Mouse (Mus musculus) T-helper 1 cell (primary cell): Measurements from ENCODE around the gene Bhlhe41.

ENCODE experiments used
- in situ Hi-C: fragments of 300-600 bp; cut with MboI, MseI; formaldehyde crosslinking; loops from one replicate; pipeline ENCODE4 v1.15.1; 2025; ENCODE audit warnings: high pct_unique_total_duplicates

Gene Bhlhe41

DNA sequence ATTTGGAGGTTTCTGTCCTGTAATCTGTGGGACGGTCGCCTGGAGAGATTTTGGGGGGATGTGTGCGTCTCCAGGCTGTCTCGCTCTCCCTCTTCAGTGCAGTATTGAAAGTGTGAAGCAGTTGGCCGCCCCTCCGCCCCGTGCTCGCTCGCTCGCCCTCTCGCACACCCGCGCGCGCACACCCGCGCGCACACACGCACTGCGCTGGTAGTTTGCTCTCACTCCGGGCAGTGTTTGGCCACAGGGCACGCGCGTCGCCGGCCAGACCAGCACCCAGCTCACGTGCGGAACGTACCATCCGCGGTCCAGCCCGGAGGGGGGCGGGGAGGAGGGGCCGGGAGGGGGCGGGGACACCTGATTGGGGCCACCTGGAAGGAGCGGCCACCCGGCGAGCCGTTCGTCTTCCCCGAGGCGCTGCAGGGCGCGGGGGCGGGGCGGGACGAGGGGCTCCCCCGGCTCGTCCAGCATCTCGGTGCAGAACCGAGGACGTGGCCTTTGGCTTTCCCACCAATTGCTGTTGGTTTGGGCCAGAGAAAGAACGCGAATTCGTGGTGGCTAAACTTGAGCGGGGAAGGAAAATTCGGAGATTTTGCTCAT lies at the start of gene Bhlhe41:
TSS of gene Bhlhe41 (minus strand) at position 270 of the 597 bp plus-strand sequence.
- in situ Hi-C loops, result no loop called here

DNA sequence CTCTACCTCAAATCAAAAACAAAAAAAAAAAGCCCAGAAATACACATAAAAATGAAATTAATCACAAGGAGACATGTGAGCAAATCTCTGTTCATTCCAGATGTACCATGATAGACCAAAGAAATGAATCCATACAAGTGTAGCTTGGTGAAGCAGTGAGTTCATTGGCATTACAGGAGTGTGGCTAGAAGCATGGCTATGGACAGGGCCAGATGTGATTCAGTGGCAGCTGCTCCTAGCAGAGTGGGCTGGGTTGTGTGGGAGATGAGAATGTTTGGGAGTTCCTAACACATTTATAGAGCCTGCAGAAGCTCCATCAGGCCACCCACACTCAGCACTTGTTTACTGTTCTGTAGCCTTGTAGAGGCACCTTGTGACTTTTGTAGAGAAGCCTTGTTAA lies 46.9 kb upstream of the Bhlhe41 start:
- in situ Hi-C loops, result no loop called here

DNA sequence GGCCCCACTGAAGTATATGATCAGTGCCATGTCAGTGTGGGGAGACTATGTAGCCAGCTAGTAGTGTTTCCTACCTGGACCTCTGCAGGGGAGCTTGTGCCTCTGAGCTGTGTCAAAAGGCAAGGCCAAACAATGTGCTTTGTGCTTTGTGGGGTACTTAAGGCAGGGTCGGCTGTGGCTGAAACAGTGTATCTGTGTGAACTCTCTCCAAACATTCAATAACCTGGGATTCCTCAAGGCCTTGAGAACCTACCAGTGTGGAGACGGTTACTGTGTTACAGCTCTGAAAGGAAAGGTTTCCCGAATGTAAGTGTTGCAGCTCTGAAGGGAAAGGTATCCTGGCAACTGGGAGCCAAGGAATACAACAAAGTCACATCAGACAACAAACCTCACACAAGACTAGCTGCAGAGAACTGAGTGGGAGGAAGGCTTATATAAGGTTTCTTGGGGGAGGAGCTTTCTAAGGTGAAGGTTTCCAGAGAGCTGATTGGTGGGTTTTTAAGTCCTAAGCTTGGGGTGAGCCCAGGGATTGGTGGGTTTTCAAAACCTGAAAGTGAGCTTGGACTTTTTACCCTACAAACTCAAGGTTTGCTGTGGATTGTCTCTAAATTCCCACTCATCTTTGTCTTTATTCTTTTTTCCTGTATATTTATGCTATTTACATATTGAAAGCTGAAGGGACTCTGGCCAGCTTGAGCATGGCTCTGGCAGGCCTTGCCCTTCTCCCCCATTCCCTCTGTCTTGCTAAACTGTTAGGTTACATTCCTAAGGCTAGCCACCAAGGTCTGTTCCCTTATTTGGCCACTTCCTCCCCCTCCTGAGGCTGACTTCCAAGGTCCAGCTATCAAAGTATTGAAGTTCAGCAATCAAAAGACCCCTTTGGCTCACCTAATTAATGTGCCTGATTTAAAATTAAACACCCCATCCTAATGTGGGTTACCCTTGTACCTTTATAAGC lies 45.4 kb upstream of the Bhlhe41 start:
- in situ Hi-C loops, result no loop called here

DNA sequence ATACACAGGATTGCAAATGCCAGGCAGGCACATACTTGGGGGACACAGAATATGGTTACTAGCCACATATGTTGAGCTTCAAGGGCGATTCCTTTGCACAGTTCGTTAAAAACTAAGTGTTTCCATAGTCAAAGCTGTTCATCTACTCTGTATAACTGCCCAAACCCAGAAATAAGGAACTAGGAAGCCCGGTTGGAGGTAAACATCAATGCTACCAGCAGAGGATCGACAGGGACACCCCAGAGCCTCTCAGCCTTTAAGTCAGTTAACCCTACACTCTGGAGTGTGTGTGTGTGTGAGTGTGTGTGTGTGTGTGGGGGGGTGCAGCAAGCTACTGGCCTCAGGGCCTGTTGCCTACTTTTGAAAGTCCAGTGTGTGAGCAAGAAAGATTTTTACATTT lies 44.6 kb upstream of the Bhlhe41 start:
- in situ Hi-C loops, result no loop called here

DNA sequence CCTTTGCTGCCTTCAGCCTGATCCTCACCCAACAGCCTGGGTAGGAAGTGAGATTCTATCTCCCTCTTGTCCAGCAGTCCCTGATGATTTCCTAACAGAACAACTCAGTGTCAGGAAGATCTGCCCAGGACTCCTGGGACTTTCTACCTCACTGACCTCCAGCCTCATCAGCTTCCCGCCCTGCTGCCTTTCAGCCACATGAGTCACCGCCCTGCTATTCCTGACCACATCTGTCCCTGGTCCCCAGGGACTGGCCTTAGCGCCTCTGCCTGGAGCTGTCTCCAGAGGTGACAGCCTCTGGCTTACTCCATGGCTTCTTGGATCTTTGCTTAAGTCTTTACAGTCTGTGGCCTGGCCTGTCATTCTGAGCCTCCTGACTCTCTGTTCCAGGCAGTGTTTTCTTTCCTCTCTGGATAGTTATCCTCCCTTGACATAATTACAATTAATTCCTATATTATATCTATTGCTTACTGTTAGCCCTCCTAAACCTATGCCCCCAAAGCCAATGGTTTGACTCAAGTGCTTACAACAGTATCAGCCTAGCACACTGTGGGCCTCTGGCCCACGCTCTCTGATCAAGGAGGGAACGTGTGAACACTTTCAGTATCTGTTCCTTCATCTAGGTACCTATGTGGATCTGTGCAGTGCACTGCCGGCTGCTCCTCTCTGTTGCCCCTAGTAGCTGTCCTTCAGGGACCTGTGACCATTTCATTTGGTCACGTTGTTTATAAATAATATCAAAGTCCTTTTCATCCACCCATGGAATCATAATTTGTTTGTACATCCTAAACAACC lies 40.9 kb upstream of the Bhlhe41 start:
- in situ Hi-C loops, result no loop called here

DNA sequence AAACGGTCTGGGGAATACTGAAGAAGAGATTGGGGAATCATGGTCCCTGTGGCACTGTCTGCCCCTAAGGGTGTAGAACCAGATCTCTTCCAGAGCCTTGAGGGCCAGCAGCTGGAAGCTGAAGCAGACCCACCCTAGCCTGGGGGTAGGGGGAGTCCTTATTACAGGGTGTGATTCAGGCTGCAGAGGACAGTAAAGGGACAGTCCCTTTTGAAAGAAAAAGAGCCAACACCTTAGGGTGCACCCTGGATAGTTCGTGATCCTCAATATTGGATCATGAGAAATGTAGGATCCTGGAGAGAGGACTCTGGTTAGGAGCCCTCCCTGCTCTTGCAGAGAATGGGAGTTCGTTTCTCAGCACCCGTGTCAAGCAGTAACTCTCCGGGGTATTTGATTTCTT lies 39.3 kb upstream of the Bhlhe41 start:
- in situ Hi-C loops, result no loop called here

DNA sequence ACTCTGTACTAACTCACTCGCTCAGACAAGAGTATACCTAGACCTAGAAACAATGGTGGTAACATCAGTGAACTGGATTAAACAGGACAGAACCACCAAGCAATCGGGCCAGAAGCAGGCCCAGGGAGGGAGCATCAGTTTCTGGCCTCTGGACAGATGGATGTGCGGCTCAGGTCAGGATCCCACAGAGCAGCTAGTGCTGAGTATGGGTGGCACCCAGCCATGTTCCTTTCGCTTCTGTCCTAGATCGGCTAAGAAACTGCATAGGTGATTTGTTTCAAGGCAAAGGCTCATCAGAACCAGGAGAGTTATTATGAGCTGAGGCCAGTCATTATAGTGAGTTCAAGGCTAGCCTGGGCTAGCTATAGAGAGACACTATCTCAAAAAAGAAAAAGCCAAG lies 38.8 kb upstream of the Bhlhe41 start:
- in situ Hi-C loops, result no loop called here

DNA sequence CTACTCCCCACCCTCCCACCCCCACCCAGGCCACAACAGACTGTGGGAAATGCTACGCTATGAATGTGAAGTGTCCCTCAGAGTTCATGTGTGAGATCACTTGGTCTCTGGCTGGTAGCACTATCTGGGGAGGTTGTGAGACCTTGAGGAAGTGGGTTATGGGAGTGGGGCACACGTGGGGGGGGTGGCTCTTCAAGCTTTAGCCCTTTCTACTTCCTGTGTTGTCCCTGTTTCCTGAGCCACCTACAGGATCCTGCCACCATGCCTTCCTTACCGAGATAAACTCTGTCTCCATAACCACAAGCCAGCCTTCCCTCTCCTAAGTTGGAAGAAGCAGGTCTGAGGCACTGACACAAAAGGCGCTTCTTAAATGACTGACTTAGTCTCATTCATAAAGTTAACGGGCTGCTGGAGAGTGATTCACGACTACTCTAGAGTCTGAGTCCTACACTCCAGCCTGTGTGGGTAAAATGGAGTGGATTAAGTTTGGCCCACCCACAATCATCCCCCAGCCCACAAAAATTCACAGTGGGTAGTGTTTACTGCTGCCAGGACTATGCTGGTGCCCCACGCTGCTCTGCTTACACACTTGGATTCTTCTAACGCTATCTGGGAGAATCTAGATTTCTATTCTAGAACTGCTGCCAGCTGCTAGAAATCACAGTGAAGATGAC lies 29.4 kb upstream of the Bhlhe41 start:
- in situ Hi-C loops, result no loop called here

DNA sequence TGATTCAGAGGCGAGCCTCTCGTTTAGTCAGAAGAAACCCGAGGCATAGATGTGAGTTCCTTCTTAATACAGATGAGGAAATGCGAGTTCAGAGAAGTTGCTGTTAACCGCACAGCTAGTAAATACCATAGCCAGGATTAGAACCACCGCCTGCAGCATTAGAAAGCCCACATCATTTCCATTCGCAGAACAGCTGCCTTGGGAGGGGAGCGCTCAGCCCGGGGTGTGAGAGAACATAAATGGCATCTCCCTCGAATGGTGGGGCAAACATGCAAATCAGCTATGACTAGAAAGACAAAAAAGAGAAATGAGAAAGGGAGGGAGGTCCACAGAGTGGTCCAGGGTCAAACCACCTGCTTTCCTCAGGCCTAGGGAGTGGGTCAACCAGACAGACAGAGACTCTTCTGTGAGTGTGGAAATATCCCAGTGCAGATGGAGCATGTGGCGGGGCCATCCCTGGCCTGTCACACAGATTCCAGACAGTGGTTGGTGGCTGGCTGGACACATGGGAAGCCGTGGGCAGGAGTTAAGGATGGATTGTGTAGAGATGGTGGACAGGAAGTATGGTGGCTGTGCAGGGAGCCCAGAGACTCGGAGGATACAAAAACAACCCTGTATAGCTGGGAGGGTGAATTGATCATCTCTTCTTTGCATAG lies 28.1 kb upstream of the Bhlhe41 start:
- in situ Hi-C loops, result no loop called here

DNA sequence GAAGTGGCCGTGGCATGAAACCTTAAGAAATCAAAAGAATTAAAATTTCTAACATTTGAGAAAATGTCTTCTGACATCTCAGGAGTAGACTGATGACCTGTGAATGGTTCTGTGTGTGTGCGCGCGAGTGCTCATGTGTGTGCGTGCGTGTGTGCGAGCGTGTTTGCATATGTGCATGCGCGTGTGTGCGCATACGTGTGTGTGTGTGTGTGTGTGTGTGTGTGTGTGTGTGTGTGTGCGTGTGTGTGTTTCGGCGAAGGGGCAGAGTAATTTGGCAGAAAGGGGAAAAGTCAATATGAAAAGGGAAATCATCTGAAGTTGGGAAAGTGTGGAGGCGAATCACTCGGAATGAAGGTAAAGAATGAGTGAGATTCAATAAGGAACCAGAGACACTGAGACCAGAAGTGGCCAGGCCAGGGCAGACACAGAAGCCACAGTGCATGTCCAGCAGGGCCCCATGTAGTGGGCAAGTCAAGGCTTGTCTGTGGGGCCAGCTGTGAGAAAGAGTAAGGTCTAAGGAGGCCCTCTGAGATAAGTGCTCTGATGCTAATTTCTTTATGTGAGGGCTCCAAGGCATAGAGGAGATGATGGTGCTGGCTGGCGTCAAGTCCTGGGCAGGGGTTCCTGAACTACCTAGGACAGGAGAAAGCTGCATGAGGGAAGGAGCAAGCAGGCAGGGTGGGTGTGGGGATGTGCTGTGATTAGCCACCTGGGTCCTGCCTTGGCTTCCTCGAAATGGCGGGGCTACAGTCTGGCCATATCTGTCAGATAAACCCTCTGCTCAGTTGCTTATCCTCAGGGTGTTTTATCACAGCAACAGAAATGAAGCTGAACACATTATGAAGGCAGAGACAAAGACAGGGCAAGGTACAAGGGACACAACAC lies 27.3 kb upstream of the Bhlhe41 start:
- in situ Hi-C loops, result no loop called here

DNA sequence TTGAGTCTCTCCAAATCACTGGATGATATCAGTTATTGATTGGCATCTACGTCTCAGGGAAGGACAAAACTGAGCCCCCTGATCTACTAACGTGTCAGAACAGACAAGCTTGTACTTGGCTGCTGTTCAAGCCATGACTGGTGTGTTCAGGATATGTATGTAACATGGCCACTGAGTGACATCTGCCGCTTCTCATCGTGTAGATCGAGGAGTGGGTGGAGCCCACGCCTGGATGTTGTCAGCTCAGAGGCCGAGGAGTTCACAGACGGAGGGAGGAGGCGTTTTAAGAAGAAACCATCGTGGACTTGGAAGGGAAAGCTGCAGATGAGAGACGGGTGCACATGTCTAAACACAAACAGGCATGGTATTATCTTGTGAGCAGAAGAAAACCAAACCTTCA lies 26.6 kb upstream of the Bhlhe41 start:
- in situ Hi-C loops, result no loop called here

DNA sequence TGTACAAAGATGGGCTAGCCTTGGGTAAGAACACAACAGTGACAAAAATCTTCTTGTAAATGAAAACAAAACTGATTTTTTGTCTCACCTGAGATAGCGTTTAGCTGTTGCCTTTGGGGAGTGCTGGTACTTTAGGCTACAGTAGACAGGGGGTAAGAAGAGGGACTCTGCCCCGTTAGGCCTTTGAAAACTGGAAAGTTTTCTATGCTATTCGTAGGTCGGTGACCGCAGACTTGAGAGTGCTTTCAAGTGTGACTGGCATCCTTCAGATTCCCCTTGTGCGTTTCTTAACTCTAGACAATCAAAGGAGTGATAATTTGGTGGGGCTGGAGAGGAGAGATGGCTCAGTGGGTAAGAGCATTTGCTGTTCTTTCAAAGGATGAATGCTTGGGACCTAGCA lies 22.4 kb upstream of the Bhlhe41 start:
- in situ Hi-C loops, result no loop called here

DNA sequence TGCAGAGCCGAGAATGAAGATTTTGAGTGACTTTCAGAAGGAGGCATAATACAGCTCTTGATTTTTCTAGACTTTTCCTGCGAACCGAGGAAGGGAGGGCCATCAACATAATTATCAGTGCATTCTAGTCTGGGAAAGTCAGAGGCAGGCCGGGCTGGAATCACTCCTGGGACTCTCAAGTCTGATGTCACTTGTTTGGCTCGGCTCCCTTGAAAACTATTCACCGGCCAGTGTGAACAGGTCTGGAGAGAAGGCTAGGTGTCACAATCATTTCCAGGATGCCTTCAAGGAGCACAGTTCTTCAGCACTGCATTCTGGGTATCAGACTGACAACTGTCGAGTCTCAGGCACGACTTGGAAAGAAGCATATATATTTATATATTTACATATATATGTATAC lies 20.9 kb upstream of the Bhlhe41 start:
- in situ Hi-C loops, result no loop called here

DNA sequence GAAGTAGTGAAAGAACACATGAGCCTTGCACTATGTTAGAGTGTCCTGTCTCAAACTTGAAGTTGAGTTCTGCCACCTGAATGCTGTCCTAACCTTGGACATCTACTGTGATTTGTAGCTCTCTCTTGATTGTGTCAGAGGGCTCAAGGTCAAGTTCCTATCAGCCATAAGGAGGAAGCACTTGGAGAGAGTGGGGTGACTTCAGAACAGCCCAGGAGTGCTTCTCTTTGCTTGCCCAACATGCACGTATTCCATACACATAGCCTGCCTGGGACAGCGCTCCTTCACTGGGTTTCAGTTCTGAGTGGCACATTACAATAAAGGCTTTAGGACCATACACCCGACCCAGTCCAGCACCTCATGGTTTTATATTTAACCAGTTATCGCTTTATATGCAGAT lies 19.7 kb upstream of the Bhlhe41 start:
- in situ Hi-C loops, result no loop called here

DNA sequence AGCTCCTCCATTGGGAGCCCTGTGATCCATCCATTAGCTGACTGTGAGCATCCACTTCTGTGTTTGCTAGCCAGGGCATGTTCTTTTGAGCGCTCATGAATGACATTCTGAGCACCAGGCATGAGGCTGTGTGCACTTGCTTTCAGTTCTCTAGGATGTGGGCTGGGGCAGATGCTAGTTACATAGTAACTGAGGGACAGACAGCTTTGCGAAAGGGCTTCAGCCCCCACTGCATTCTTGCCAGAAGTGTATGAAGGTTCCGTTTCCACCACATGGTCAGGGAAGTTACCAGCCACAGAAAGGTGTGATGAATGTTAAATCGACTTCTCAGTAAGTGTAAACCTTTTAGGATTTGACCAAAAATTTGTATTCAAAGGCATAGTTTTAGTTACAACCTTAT lies 18.3 kb upstream of the Bhlhe41 start:
- in situ Hi-C loops, result no loop called here

DNA sequence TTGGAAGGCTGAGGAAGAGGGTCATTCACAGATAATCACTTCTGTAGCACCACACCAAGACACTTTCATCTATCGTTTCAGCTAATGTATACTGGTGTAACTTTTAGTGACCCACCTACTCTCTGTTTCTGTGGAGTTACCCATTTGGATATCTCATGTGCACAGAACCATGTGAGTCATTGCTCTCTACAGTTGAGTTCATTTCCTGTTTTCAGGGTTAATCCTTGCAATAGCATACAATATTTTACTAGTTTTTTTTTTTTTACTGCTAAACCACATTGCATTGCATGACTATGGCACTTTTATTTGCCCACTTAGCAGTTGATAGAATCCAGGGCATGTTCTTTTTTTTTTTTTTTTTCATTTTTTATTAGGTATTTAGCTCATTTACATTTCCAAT lies 17.7 kb upstream of the Bhlhe41 start:
- in situ Hi-C loops, result no loop called here

DNA sequence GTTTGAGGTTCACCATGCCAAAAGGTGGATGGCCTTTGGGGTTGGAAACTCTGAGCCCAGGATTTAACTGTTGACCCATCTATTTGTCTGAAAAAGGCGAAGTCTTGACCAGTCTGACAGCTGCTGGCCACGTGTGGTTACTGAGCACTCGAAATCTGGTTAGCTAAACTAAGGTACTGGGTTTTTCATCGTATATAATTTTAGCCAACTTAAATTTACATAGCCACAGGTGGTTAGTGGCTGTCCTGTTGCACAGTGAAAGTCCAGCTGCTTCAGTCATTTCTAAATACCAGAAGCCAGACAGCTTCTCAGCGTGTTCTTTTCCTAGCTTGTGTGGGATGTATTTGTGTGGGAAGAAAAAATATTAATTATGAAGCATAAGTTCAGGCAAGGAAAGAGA lies 15.3 kb upstream of the Bhlhe41 start:
- in situ Hi-C loops, result no loop called here

DNA sequence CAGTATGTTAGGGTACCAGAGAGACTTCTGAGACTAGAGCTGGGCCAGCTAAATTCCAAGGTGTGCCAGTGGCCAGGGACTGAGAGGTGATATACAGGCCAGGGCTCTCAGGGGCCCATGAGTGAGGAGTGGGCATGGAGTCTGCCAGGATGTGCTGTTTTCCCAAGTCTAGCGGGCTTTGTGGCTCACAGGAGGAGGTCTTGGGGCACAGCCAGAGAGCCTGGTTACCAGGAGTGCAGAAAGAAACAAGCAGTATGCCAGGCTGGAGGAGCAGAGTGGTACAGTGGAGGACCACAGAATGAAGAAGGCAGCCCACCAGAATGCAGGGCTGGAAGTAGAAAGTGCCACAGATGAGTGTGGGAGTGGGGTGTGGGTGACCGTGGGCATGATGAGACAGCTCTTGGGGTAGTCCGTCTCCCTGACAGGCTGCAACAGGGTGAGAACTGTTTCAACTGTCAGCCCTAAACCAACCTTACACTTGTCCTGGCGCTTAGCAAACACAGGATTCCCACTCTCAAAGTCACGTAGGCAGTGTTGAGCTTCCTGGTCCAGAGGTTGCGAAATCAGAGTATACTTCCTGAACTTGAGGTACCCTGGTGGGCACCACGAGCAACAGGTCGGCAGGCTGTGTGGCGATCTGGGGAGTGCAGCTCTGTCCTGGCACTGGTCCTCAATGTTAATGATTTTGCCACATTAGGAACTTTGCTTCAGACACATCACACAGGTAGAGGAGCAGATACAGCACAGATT lies 11.8 kb upstream of the Bhlhe41 start:
- in situ Hi-C loops, result loop anchor here (5.0 to 10.0 kb wide), 2 partner anchors 195 to 1622 kb away; no protein-coding TSS in a partner anchor

DNA sequence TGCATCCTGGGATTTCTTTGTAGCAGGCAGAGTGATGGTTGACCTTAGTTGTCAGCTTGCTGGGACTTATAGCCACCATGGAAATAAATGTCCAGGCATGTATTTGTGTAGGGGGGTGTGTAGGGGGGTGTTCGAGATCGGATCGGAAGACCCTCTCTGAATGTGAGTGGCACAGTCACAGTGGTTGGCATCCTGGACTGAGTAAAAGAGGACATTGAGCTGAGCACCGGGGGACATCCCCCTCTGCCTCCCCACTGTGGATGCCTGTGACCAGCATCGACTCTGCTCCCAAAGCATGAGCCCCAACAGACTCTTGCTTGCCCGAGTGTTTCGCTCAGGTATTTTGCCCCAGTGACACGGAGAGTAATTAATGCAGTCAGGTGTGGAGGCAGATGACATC lies 8.0 kb upstream of the Bhlhe41 start:
- in situ Hi-C loops, result loop anchor here (10.0 kb wide), 1 partner anchor 1619 kb away; no protein-coding TSS in a partner anchor
